9 mouse cellular contexts compared by ENCODE assay signal in the genomic region with DNA sequence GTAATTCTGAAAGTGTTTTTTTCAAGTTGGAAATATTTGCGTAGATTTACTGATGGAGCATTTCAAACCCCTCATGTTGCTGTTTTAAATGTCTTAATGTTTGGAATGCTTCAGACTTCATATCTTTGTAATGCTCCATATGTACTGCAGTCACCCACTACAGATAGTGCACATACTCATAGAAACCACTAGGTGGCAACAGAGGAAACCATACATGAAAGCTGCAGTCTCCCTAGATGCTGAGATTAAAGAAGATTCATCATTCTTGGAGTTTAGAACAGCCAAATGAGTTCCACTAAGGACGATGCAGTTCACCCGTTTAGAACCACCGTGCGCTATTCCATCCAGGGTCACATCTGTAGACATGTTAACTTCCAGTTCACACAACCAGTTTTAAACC. TPM values are rescaled to one million over a fixed set of nuclear protein-coding genes. Genes with fewer than 3 reads are reported as not detected.
DNase-seq lines count a peak whose midpoint lies in the region; ATAC-seq lines count a peak whose summit lies in the region.
"Had no signal": no experiment of that assay in that cellular context is flagged by ENCODE, and none has a peak within 500 bp of the region (broad histone marks: within the 10 kb centered on the region; RNA-seq: fewer than 3 reads in every experiment).

No protein-coding gene starts in this region.

- no peaks in the 10 kb centered on the region for H3K36me3 ChIP-seq in limb, embryonic 11.5 days (ENCODE audit: control insufficient read depth, insufficient read depth, low read length)
- H3K36me3 ChIP-seq in limb, embryonic 10.5 days, result no peaks in the 10 kb centered on the region
- no peaks in the 10 kb centered on the region for H3K36me3 ChIP-seq in intestine, embryonic 16.5 days (ENCODE audit: control insufficient read depth, insufficient read depth, low read length)
- H3K36me3 ChIP-seq in neural tube, embryonic 13.5 days, result no peaks in the 10 kb centered on the region
- H3K36me3 ChIP-seq: heart, embryonic 13.5 days had no signal

- no peaks in the 10 kb centered on the region for H3K4me1 ChIP-seq in limb, embryonic 11.5 days (ENCODE audit: control insufficient read depth, insufficient read depth, low read length)
- H3K4me1 ChIP-seq in limb, embryonic 10.5 days, result peaks cover 11% of the 10 kb centered on the region
- peaks cover 3% of the 10 kb centered on the region; the same call in 1 of the 2 replicates for H3K4me1 ChIP-seq in intestine, embryonic 16.5 days (ENCODE audit: control insufficient read depth, insufficient read depth, low read length)
- H3K4me1 ChIP-seq in neural tube, embryonic 13.5 days (replicated peaks), result 0 out of 2 replicates have a peak, but pooled peaks cover 6% of the 10 kb centered on the region

- ATAC-seq in limb, embryonic 11.5 days (ENCODE audit: insufficient number of reproducible peaks, low FRiP score, low TSS enrichment, low read depth), result peak; percentile 67; the same call in 1 of the 2 replicates
- peak; percentile 71; the same call in 1 of the 2 replicates for ATAC-seq in intestine, embryonic 16.5 days
- peak; percentile 83; the same call in 1 of the 2 replicates for ATAC-seq in neural tube, embryonic 13.5 days (ENCODE audit: low read depth)

- H3K4me3 ChIP-seq in limb, embryonic 11.5 days (ENCODE audit: low read depth, low read length), result no peak overlapping the region
- no peak overlapping the region for H3K4me3 ChIP-seq in limb, embryonic 10.5 days
- H3K4me3 ChIP-seq in intestine, embryonic 16.5 days (ENCODE audit: low read length), result no peak overlapping the region
- no peak overlapping the region for H3K4me3 ChIP-seq in neural tube, embryonic 13.5 days
- H3K4me3 ChIP-seq: heart, embryonic 13.5 days had no signal

- DNase-seq in adrenal gland, postnatal 10 days, result peak; percentile 6
- no peak for DNase-seq in adrenal gland, postnatal 4 days (ENCODE audit: low spot score in 2 of 2)
- DNase-seq in limb, embryonic 11.5 days (ENCODE audit: low spot score), result no peak
- no peak for DNase-seq in limb, embryonic 10.5 days (ENCODE audit: low spot score)
- DNase-seq in embryo, embryonic 10.5 days (ENCODE audit: low spot score), result peak; percentile 71
- no peak for DNase-seq in gastrocnemius, postnatal 25 days

- H3K4me2 ChIP-seq in limb, embryonic 11.5 days (ENCODE audit: low read depth, severe bottlenecking), result no peak overlapping the region
- H3K4me2 ChIP-seq in intestine, embryonic 16.5 days (ENCODE audit: low read depth, low read length), result no peak overlapping the region
- H3K4me2 ChIP-seq in neural tube, embryonic 13.5 days, result no peak overlapping the region
- H3K4me2 ChIP-seq: heart, embryonic 13.5 days had no signal

- 15% methylated on average over 5 of the region's 5 CpGs for WGBS in limb, embryonic 11.5 days
- 16% methylated on average over 5 of the region's 5 CpGs for WGBS in limb, embryonic 10.5 days
- WGBS in intestine, embryonic 16.5 days, result 14% methylated on average over 5 of the region's 5 CpGs
- WGBS in neural tube, embryonic 13.5 days, result 20% methylated on average over 5 of the region's 5 CpGs

- H3K27ac ChIP-seq in limb, embryonic 11.5 days (replicated peaks; ENCODE audit: low read depth, low read length), result no peak overlapping the region
- H3K27ac ChIP-seq in limb, embryonic 10.5 days, result no peak overlapping the region
- no peak overlapping the region for H3K27ac ChIP-seq in intestine, embryonic 16.5 days (ENCODE audit: low read length)
- H3K27ac ChIP-seq in neural tube, embryonic 13.5 days (replicated peaks), result no peak overlapping the region
- H3K27ac ChIP-seq: heart, embryonic 13.5 days had no signal

- H3K9ac ChIP-seq in limb, embryonic 11.5 days (ENCODE audit: low read length), result no peak overlapping the region
- H3K9ac ChIP-seq in intestine, embryonic 16.5 days (ENCODE audit: low read depth, low read length), result no peak overlapping the region
- no peak overlapping the region for H3K9ac ChIP-seq in neural tube, embryonic 13.5 days
- H3K9ac ChIP-seq: heart, embryonic 13.5 days had no signal

- H3K27me3 ChIP-seq in limb, embryonic 11.5 days (ENCODE audit: control insufficient read depth, insufficient read depth, low read length), result no peaks in the 10 kb centered on the region
- no peaks in the 10 kb centered on the region for H3K27me3 ChIP-seq in limb, embryonic 10.5 days (ENCODE audit: low read depth, poor library complexity, severe bottlenecking)
- no peaks in the 10 kb centered on the region for H3K27me3 ChIP-seq in intestine, embryonic 16.5 days (replicated peaks; ENCODE audit: control insufficient read depth, insufficient read depth, low read length)
- H3K27me3 ChIP-seq in neural tube, embryonic 13.5 days, result no peaks in the 10 kb centered on the region
- H3K27me3 ChIP-seq: heart, embryonic 13.5 days had no signal

- no peaks in the 10 kb centered on the region for H3K9me3 ChIP-seq in limb, embryonic 11.5 days (ENCODE audit: control insufficient read depth, low read length)
- H3K9me3 ChIP-seq in limb, embryonic 10.5 days (replicated peaks), result no peaks in the 10 kb centered on the region
- H3K9me3 ChIP-seq in intestine, embryonic 16.5 days (ENCODE audit: control insufficient read depth, low read length), result no peaks in the 10 kb centered on the region
- H3K9me3 ChIP-seq in neural tube, embryonic 13.5 days, result no peaks in the 10 kb centered on the region
- H3K9me3 ChIP-seq: heart, embryonic 13.5 days had no signal

RNA-seq across cellular contexts. Expression of a gene that starts 0.8 kb away (rescaled TPM):
- not detected for total RNA-seq in adrenal gland, postnatal 10 days (2021)
- total RNA-seq in adrenal gland, postnatal 4 days (2021), result not detected
- not detected in 2 replicates for polyA plus RNA-seq in limb, embryonic 11.5 days (2014; fragmentation: Nextera tagmentation; extraction: Ambion mirVana)
- not detected in 2 replicates for polyA plus RNA-seq in limb, embryonic 10.5 days (2016; fragmentation: Nextera tagmentation; extraction: Ambion mirVana)
- polyA plus RNA-seq in intestine, embryonic 16.5 days (2015; fragmentation: Nextera tagmentation; extraction: Ambion mirVana), result not detected in 2 replicates
- polyA plus RNA-seq in neural tube, embryonic 13.5 days (2015; fragmentation: Nextera tagmentation; extraction: Ambion mirVana), result not detected in 2 replicates
- total RNA-seq in gastrocnemius, postnatal 25 days (2021), result not detected
- polyA plus RNA-seq: heart, embryonic 13.5 days had no signal

RNA-seq across cellular contexts. Expression of a gene that starts 7.5 kb away (rescaled TPM):
- not detected for total RNA-seq in adrenal gland, postnatal 10 days (2021)
- total RNA-seq in adrenal gland, postnatal 4 days (2021), result not detected
- not detected in 2 replicates for polyA plus RNA-seq in limb, embryonic 11.5 days (2014; fragmentation: Nextera tagmentation; extraction: Ambion mirVana)
- not detected in 2 replicates for polyA plus RNA-seq in limb, embryonic 10.5 days (2016; fragmentation: Nextera tagmentation; extraction: Ambion mirVana)
- not detected in 2 replicates for polyA plus RNA-seq in intestine, embryonic 16.5 days (2015; fragmentation: Nextera tagmentation; extraction: Ambion mirVana)
- polyA plus RNA-seq in neural tube, embryonic 13.5 days (2015; fragmentation: Nextera tagmentation; extraction: Ambion mirVana), result not detected in 2 replicates
- not detected for total RNA-seq in gastrocnemius, postnatal 25 days (2021)
- polyA plus RNA-seq: heart, embryonic 13.5 days had no signal

RNA-seq across cellular contexts. Expression of a gene that starts 17.2 kb away (rescaled TPM):
- 10 to 100 TPM; 93.2 to 93.4 TPM for total RNA-seq in adrenal gland, postnatal 10 days (2021)
- 10 to 100 TPM; 78.5 to 79.1 TPM for total RNA-seq in adrenal gland, postnatal 4 days (2021)
- polyA plus RNA-seq in limb, embryonic 11.5 days (2014; fragmentation: Nextera tagmentation; extraction: Ambion mirVana), result 170 and 176 TPM in 2 replicates
- polyA plus RNA-seq in limb, embryonic 10.5 days (2016; fragmentation: Nextera tagmentation; extraction: Ambion mirVana), result 141 and 150 TPM in 2 replicates
- 84.4 and 95.3 TPM in 2 replicates for polyA plus RNA-seq in intestine, embryonic 16.5 days (2015; fragmentation: Nextera tagmentation; extraction: Ambion mirVana)
- 128 and 141 TPM in 2 replicates for polyA plus RNA-seq in neural tube, embryonic 13.5 days (2015; fragmentation: Nextera tagmentation; extraction: Ambion mirVana)
- 100 to 1,000 TPM; 123 to 143 TPM for total RNA-seq in gastrocnemius, postnatal 25 days (2021)

RNA-seq across cellular contexts. Expression of a gene that starts 59.7 kb away (rescaled TPM):
- total RNA-seq in adrenal gland, postnatal 10 days (2021), result under 1 TPM; 0.27 to 0.39 TPM
- total RNA-seq in adrenal gland, postnatal 4 days (2021), result under 1 TPM; 0.17 to 0.31 TPM
- 0.07 and 0.08 TPM in 2 replicates for polyA plus RNA-seq in limb, embryonic 11.5 days (2014; fragmentation: Nextera tagmentation; extraction: Ambion mirVana)
- 0.04 and 0.05 TPM in 2 replicates for polyA plus RNA-seq in limb, embryonic 10.5 days (2016; fragmentation: Nextera tagmentation; extraction: Ambion mirVana)
- 0.94 and 1.1 TPM in 2 replicates for polyA plus RNA-seq in intestine, embryonic 16.5 days (2015; fragmentation: Nextera tagmentation; extraction: Ambion mirVana)
- polyA plus RNA-seq in neural tube, embryonic 13.5 days (2015; fragmentation: Nextera tagmentation; extraction: Ambion mirVana), result 0.79 and 0.81 TPM in 2 replicates
- under 1 TPM; 0.40 to 0.41 TPM for total RNA-seq in gastrocnemius, postnatal 25 days (2021)

Comparison
In these comparisons a context has a peak if more than half of its experiments do, and no peak if none do; other contexts are left out.
1. DNase-seq: peak in adrenal gland, postnatal 10 days (single experiment) and embryo, embryonic 10.5 days (single experiment); none in adrenal gland, postnatal 4 days (0 of 2), limb, embryonic 11.5 days (single experiment), limb, embryonic 10.5 days (single experiment) and gastrocnemius, postnatal 25 days (single experiment).
2. Peak in every context shown above with its lines, with median percentiles within 50 percentile points of each other: ATAC-seq.